Mouse (Mus musculus) forebrain, embryonic 12.5 days (tissue): ENCODE results near the gene Hnf1a. TPM values are rescaled to one million over a fixed set of nuclear protein-coding genes. Genes with fewer than 3 reads are reported as not detected.
A peak's percentile ranks its signal among the peaks of the same experiment; 100 is the strongest.
"Not testable (repeated sequence)": the region's sequence is repeated elsewhere in the genome, so short reads cannot be mapped to it uniquely, and the experiment has no call there.

Source experiments
- ATAC-seq: fragments of 200-750 bp; cut with Nextera tagmentation; 2 replicates; pipeline ENCODE4 v1.8.0; 2017; ENCODE audit warnings: moderate TSS enrichment; ENCODE audit not compliant: low FRiP score
- H3K27ac ChIP-seq: fragments of 300-500 bp; sonication (generic); 2 replicates; pipeline ENCODE4 v1.5.1; 2016; ENCODE audit warnings: mild to moderate bottlenecking
- H3K27me3 ChIP-seq: fragments of 300-500 bp; sonication (generic); 2 replicates; pipeline ENCODE4 v1.6.1; 2016; ENCODE audit warnings: mild to moderate bottlenecking
- H3K36me3 ChIP-seq: fragments of 300-500 bp; sonication (generic); replicated peaks from 2 replicates; pipeline ENCODE4 v1.6.1; 2016; ENCODE audit warnings: mild to moderate bottlenecking
- H3K4me1 ChIP-seq: fragments of 300-500 bp; sonication (generic); 2 replicates; pipeline ENCODE4 v1.6.1; 2016
- H3K4me2 ChIP-seq: fragments of 300-500 bp; sonication (generic); 2 replicates; pipeline ENCODE4 v1.6.1; 2016; ENCODE audit warnings: mild to moderate bottlenecking, moderate library complexity
- H3K4me3 ChIP-seq: fragments of 300-500 bp; sonication (generic); replicated peaks from 2 replicates; pipeline ENCODE4 v1.5.1; 2016; ENCODE audit warnings: mild to moderate bottlenecking
- H3K9ac ChIP-seq: fragments of 300-500 bp; sonication (generic); 2 replicates; pipeline ENCODE4 v1.6.1; 2016; ENCODE audit warnings: mild to moderate bottlenecking
- H3K9me3 ChIP-seq: fragments of 300-500 bp; sonication (generic); 2 replicates; pipeline ENCODE4 v1.6.1; 2016
- WGBS: fragments of 180-500 bp; shearing (Covaris S2); methylation state at CpG from one replicate; pipeline ENCODE4 v1.1.7; 2016; 5-methylcytosine and 5-hydroxymethylcytosine counted together
- polyA plus RNA-seq: library from polyadenylated mRNA; unstranded; fragments of >200 nt; fragmentation: Nextera tagmentation; extraction: Ambion mirVana; gene quantifications from 2 replicates; pipeline ENCODE4 v1.2.1, GENCODE M21; 2016

The Hnf1a gene
- polyA plus RNA-seq, 1 experiment from 2014 or later: not detected

- no peak for ATAC-seq
- H3K4me1 ChIP-seq: peaks cover 6% of the 10 kb centered on the region; the same call in 1 of the 2 replicates
- H3K4me2 ChIP-seq: no peak overlapping the region
- no peaks in the 10 kb centered on the region for H3K36me3 ChIP-seq
- no peaks in the 10 kb centered on the region for H3K9me3 ChIP-seq
- H3K9ac ChIP-seq: no peak overlapping the region
- 83% methylated on average over 5 of the region's 5 CpGs for WGBS
- peaks cover 3% of the 10 kb centered on the region; the same call in 1 of the 2 replicates for H3K27me3 ChIP-seq
- no peak overlapping the region for H3K27ac ChIP-seq
- H3K4me3 ChIP-seq: no peak overlapping the region
Measured at GRCm38 (mm10) chr5:114958069-114958468, 12.8 kb downstream of the Hnf1a start.

- peaks cover 16% of the 10 kb centered on the region for H3K36me3 ChIP-seq
- no peak for ATAC-seq
- H3K4me2 ChIP-seq: no peak overlapping the region
- H3K27ac ChIP-seq: no peak overlapping the region
- no peaks in the 10 kb centered on the region for H3K9me3 ChIP-seq
- no peak overlapping the region for H3K4me3 ChIP-seq
- no peak overlapping the region for H3K9ac ChIP-seq
- no peaks in the 10 kb centered on the region; the same call in 1 of the 2 replicates for H3K27me3 ChIP-seq
- peaks cover 3% of the 10 kb centered on the region; the same call in 1 of the 2 replicates for H3K4me1 ChIP-seq
- 86% methylated on average over 14 of the region's 14 CpGs for WGBS
Measured at GRCm38 (mm10) chr5:114953326-114953725, 17.6 kb downstream of the Hnf1a start.

- H3K4me1 ChIP-seq: peaks cover 3% of the 10 kb centered on the region; the same call in 1 of the 2 replicates
- H3K9me3 ChIP-seq: no peaks in the 10 kb centered on the region
- peaks cover 36% of the 10 kb centered on the region for H3K36me3 ChIP-seq
- no peak overlapping the region for H3K4me2 ChIP-seq
- H3K27me3 ChIP-seq: no peaks in the 10 kb centered on the region
- H3K4me3 ChIP-seq: no peak overlapping the region
- 86% methylated on average over 21 of the region's 21 CpGs for WGBS
- no peak overlapping the region for H3K27ac ChIP-seq
- H3K9ac ChIP-seq: no peak overlapping the region
- no peak for ATAC-seq
Measured at GRCm38 (mm10) chr5:114951279-114951880, 19.5 kb downstream of the Hnf1a start.

GRCm38 (mm10) chr5:114950669-114951068 is 20.2 kb downstream of the Hnf1a start:
- no peaks in the 10 kb centered on the region for H3K27me3 ChIP-seq
- H3K4me3 ChIP-seq: no peak overlapping the region
- no peak overlapping the region for H3K27ac ChIP-seq
- peaks cover 3% of the 10 kb centered on the region; the same call in 1 of the 2 replicates for H3K4me1 ChIP-seq
- 60% methylated on average over 12 of the region's 12 CpGs for WGBS
- H3K9ac ChIP-seq: no peak overlapping the region
- no peak overlapping the region for H3K4me2 ChIP-seq
- no peaks in the 10 kb centered on the region for H3K9me3 ChIP-seq
- H3K36me3 ChIP-seq: peaks cover 42% of the 10 kb centered on the region
- ATAC-seq: no peak

GRCm38 (mm10) chr5:114949812-114950211 is 21.1 kb downstream of the Hnf1a start:
- ATAC-seq: no peak
- Histone ChIP-seq H3K36me3 (peaks cover 43% of the 10 kb centered on the region), H3K27me3 (no peaks in the 10 kb centered on the region), H3K4me3 (no peak overlapping the region), H3K4me1 (peaks cover 3% of the 10 kb centered on the region; the same call in 1 of the 2 replicates), H3K27ac (no peak overlapping the region), H3K4me2 (no peak overlapping the region), H3K9ac (no peak overlapping the region), H3K9me3 (no peaks in the 10 kb centered on the region)
- 89% methylated on average over 9 of the region's 9 CpGs for WGBS

GRCm38 (mm10) chr5:114949316-114949715 is 21.6 kb downstream of the Hnf1a start:
- 64% methylated on average over 5 of the region's 5 CpGs for WGBS
- H3K27me3 ChIP-seq: no peaks in the 10 kb centered on the region
- H3K9me3 ChIP-seq: no peaks in the 10 kb centered on the region
- H3K4me1 ChIP-seq: peaks cover 3% of the 10 kb centered on the region; the same call in 1 of the 2 replicates
- ATAC-seq: no peak
- H3K4me3 ChIP-seq: no peak overlapping the region
- peaks cover 43% of the 10 kb centered on the region for H3K36me3 ChIP-seq
- no peak overlapping the region for H3K4me2 ChIP-seq
- no peak overlapping the region for H3K27ac ChIP-seq
- H3K9ac ChIP-seq: no peak overlapping the region

GRCm38 (mm10) chr5:114948891-114949290 is 22.0 kb downstream of the Hnf1a start:
- H3K9ac ChIP-seq: no peak overlapping the region
- no peak overlapping the region for H3K27ac ChIP-seq
- H3K36me3 ChIP-seq: peaks cover 43% of the 10 kb centered on the region
- H3K4me3 ChIP-seq: no peak overlapping the region
- no peaks in the 10 kb centered on the region for H3K27me3 ChIP-seq
- no peaks in the 10 kb centered on the region for H3K9me3 ChIP-seq
- peaks cover 3% of the 10 kb centered on the region; the same call in 1 of the 2 replicates for H3K4me1 ChIP-seq
- no peak for ATAC-seq
- H3K4me2 ChIP-seq: no peak overlapping the region
- 81% methylated on average over 6 of the region's 6 CpGs for WGBS

- peaks cover 43% of the 10 kb centered on the region for H3K36me3 ChIP-seq
- H3K9me3 ChIP-seq: no peaks in the 10 kb centered on the region
- 94% methylated on average over 10 of the region's 10 CpGs for WGBS
- H3K9ac ChIP-seq: no peak overlapping the region
- H3K27me3 ChIP-seq: no peaks in the 10 kb centered on the region
- peaks cover 9% of the 10 kb centered on the region for H3K4me1 ChIP-seq
- H3K27ac ChIP-seq: no peak overlapping the region
- no peak overlapping the region for H3K4me3 ChIP-seq
- no peak for ATAC-seq
- H3K4me2 ChIP-seq: no peak overlapping the region
Measured at GRCm38 (mm10) chr5:114945072-114945471, 25.8 kb downstream of the Hnf1a start.

GRCm38 (mm10) chr5:114942766-114943130 is 28.1 kb downstream of the Hnf1a start:
- peak overlapping the region; percentile 89 for H3K9ac ChIP-seq
- WGBS: 32% methylated on average over 4 of the region's 4 CpGs
- no peak overlapping the region; the same call in 1 of the 2 replicates for H3K27ac ChIP-seq
- H3K4me3 ChIP-seq: peak overlapping the region; percentile 82
- H3K4me2 ChIP-seq: peak overlapping the region; percentile 79
- H3K9me3 ChIP-seq: peaks cover 5% of the 10 kb centered on the region; the same call in 1 of the 2 replicates
- ATAC-seq: no peak
- H3K4me1 ChIP-seq: peaks cover 9% of the 10 kb centered on the region
- H3K36me3 ChIP-seq: peaks cover 21% of the 10 kb centered on the region
- no peaks in the 10 kb centered on the region for H3K27me3 ChIP-seq

- WGBS: 2% methylated on average over 39 of the region's 39 CpGs
- Histone ChIP-seq H3K4me1 (peaks cover 9% of the 10 kb centered on the region), H3K27me3 (no peaks in the 10 kb centered on the region), H3K9me3 (peaks cover 5% of the 10 kb centered on the region; the same call in 1 of the 2 replicates), H3K4me3 (peak within 1 kb of the TSS; percentile 82), H3K4me2 (peak within 1 kb of the TSS; percentile 79), H3K9ac (peak within 1 kb of the TSS; percentile 89), H3K27ac (peak within 1 kb of the TSS; percentile 86), H3K36me3 (peaks cover 16% of the 10 kb centered on the region)
- peak; percentile 94 for ATAC-seq
Measured at GRCm38 (mm10) chr5:114942074-114942765, 28.7 kb downstream of the Hnf1a start, which contains the start of gene 2210016L21Rik. Gene 2210016L21Rik (plus strand): TSS chr5:114942158.

GRCm38 (mm10) chr5:114941138-114941537 is 29.8 kb downstream of the Hnf1a start:
- 62% methylated on average over 3 of the region's 3 CpGs for WGBS
- H3K4me1 ChIP-seq, H3K27me3 ChIP-seq, H3K9ac ChIP-seq, H3K36me3 ChIP-seq, H3K27ac ChIP-seq, H3K4me2 ChIP-seq, H3K9me3 ChIP-seq, H3K4me3 ChIP-seq, ATAC-seq: not testable (repeated sequence)

- H3K9ac ChIP-seq: no peak overlapping the region
- no peak overlapping the region for H3K27ac ChIP-seq
- H3K27me3 ChIP-seq: 0 out of 2 replicates have a peak, but pooled peaks cover 4% of the 10 kb centered on the region
- no peak overlapping the region for H3K4me2 ChIP-seq
- 30% methylated on average over 3 of the region's 3 CpGs for WGBS
- peaks cover 5% of the 10 kb centered on the region; the same call in 1 of the 2 replicates for H3K9me3 ChIP-seq
- no peak for ATAC-seq
- no peaks in the 10 kb centered on the region for H3K36me3 ChIP-seq
- peaks cover 4% of the 10 kb centered on the region; the same call in 1 of the 2 replicates for H3K4me1 ChIP-seq
- H3K4me3 ChIP-seq: no peak overlapping the region
Measured at GRCm38 (mm10) chr5:114935838-114936237, 35.1 kb downstream of the Hnf1a start.
